Mouse (Mus musculus) monocyte, adult 5-6 weeks (primary cell): Measurements from ENCODE around the gene Lamb3. TPM values are rescaled to one million over a fixed set of nuclear protein-coding genes. Genes with fewer than 3 reads are reported as not detected.
"Not testable (repeated sequence)": the region's sequence is repeated elsewhere in the genome, so short reads cannot be mapped to it uniquely, and the experiment has no call there.

Source experiments
- ATAC-seq: fragments of 153-309, 156-312 bp; replicated peaks from 2 replicates; pipeline ENCODE4 v1.8.0; 2017; ENCODE audit warnings: mild to moderate bottlenecking; ENCODE audit not compliant: low TSS enrichment, insufficient number of reproducible peaks, severe bottlenecking, poor library complexity, low FRiP score
- total RNA-seq: library from RNA; stranded (forward); fragments of 200-1000, 200-491, 200-594 nt; gene quantifications from 3 replicates; pipeline ENCODE4 v1.2.3, GENCODE M21; 2017

The Lamb3 gene
- total RNA-seq, 1 experiment from 2014 or later, result 5.6 TPM

DNA sequence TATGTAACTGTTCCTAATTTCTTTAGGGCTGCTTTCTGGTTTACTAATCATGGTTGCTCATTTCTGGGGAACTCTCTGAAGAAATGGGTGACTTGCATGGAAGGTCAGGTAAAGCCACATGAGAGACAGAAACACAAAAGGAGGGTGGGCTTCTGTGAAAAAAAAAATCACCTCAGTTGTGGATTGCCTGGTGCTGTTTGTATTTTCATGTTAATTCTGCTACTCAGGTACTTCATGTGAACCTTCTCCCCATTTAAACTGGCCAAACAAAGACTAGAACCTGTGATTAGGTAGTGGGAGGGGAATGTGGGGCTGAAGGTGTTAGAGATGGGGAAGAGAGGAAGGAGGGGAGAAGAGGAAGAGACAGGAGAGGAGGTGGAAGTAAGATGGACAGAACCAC is 58.2 kb downstream of the Lamb3 start:
- no peak for ATAC-seq

- no peak for ATAC-seq
These were observed 63.7 kb downstream of the Lamb3 start for GRCm38 (mm10) chr1:193270965-193271763.

- peak; percentile 2; the same call in 1 of the 2 replicates for ATAC-seq
These were observed 64.8 kb downstream of the Lamb3 start for GRCm38 (mm10) chr1:193272137-193272915.

DNA sequence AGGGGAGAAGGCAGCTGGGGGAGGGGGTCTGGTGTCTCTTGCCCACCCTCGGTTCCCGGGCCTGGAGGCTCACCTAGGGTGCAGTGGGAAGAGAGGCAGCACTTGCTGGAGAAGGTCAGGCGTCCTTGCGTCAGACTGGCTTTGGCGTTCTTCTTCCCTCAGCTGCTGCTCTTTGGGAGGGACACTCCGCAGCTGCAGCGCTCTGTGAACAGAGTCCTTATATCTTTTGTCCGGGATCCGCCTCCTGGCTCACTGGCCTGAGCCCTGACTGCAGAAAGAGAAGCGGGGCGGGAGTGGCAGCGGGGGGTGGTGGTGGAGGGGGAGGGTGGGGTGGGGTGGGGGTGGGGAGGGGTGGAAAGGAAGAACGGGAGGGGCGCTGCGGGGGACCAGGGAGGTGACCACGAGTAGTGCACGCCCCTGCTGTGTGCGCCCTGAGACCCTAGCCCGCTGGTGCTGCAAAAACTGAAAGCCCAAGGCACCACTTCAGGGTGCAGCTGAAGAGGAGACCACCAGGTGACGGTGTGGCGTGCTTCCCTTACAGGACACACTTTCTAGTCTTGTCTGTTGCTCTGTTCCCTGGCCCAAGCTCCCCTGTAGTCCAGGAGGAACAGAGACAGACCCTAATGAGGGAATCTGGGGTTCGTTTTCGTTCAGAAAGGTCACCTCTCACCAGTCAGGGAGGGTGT is 65.6 kb downstream of the Lamb3 start, which contains the start of gene G0s2:
TSS of gene G0s2 (minus strand) at position 302 of the 686 bp plus-strand sequence.
- peak; percentile 48 for ATAC-seq

DNA sequence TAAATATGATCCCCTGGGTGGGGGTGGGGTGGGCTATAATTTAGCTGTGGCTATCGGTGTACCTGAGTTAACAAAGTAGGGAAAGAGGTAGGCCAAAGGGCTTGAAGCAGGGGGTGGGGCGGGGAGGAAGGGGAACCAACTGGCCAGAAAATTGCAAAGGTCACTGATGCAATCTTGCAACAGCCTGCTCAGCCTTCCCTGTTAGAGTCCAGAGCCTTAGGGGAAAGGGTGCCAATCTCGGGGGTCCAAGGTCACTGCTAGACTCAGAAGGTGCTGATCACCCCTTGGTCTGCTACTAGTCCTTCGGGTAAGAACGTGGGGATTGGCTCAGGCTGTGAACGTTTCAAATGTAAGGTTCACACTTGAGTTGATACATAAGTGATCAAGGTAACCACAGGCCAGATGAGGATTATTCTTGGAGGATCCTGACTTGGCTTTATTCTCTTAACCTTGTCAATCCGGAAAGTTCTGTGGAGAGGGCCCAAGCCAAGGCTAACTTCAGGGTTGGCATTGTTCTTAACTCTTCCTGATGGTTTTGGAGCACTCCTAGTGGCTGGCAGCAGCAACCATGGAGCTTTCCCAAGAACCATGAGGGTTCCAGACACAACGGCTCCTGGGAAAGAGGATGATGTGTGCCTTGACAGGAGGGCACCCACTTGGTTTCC is 67.0 kb downstream of the Lamb3 start:
- ATAC-seq, result 0 out of 2 replicates have a peak, but pooled peaks have one; percentile 25

DNA sequence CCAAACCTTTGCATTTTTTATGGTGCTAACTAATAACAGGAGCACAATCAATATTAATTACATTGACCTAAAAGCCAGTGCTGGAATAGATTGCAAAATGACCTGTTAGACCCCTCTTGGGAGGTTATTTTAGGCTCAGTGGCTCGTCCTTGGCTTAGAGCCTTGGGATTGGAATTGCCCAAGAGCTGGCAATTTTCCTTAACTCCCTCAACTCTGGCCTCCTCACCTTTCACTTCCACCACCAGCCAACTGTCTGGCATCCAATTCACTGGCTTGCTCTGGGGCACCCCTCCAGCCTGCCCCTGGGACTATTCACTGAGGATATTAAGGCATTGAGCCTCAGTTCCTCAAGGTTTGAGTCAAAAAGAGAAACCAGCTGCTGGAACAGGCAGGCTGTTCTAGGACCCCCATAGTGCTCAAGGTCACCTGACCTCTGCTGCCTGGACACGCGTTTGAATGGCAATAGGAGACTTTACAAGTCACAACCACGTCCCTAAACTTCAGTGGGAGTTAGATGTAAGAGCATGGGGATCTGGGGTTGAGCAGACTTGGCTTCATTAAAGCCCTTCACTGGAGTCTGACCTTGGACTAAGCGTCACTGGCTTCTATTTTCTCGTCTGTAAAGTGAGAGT is 71.0 kb downstream of the Lamb3 start:
- ATAC-seq, result no peak

DNA sequence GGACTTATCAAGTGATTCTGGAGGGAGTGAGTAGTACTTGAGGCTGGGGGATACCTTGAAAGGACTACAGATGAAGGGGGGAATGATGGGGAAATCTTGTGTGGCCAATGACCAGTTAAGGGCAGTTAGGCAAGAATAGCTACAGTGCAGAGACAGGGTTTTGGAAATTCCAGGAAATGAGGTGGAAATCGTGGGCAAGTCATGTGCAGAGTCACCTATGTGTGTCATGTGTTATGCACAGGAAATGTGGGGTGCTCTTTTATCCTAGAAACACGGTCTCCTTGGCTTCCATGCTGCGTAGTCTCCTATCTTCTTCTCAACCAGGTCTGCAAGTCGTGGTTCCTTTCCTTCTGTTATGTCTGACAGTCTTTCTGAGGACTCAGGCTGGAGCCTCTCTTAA is 72.0 kb downstream of the Lamb3 start:
- no peak for ATAC-seq

DNA sequence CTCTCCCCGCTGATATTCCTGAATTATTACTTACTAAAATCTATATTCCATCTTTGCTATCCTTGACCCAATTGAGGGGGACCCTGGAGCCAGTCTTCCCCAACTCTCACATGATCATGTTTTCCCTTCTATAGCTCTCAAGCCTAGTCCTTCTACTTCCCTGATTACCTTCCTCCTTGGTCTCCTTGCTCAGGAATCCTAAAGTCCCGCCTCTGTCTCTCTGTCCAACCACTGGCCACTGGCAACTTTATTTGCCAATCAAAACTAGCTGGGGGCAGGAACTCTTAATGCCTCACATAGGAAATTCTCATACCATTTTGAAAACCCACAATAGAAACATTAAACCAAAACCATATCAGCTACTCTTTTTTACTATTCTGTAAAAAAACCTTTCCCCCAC is 73.8 kb downstream of the Lamb3 start:
- ATAC-seq, result no peak

GRCm38 (mm10) chr1:193284228-193284779 is 76.8 kb downstream of the Lamb3 start:
- ATAC-seq, result no peak

DNA sequence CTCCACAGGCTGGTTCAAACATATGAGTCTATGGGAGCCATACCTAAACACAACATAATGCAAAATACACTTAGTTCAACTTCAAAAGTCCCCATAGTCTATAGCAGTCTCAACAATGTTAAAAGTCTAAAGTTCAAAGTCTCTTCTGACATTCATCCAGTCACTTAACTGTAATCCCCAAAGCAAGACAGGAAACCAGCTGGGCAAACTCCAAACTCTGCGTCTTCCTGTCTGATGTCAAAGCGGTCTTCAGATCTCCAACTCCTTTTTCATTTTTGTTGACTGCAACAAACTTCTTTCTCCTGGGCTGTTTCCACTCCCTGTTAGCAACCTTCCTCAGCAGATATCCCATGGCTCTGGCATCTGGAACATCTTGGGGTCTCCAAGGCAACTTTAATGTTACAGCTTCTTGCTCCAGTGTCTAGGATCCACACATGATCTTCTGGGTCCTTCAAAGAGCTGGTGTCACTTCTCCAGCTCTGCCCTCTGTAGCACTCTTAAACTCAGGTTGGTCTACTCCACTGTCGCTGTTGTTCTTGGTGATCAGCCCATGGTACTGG is 78.3 kb downstream of the Lamb3 start:
- ATAC-seq, result not testable (repeated sequence)

GRCm38 (mm10) chr1:193287578-193287977 is 80.1 kb downstream of the Lamb3 start:
- no peak for ATAC-seq

GRCm38 (mm10) chr1:193289076-193289475 is 81.6 kb downstream of the Lamb3 start:
- ATAC-seq, result no peak

GRCm38 (mm10) chr1:193289914-193290313 is 82.4 kb downstream of the Lamb3 start:
- ATAC-seq, result no peak

DNA sequence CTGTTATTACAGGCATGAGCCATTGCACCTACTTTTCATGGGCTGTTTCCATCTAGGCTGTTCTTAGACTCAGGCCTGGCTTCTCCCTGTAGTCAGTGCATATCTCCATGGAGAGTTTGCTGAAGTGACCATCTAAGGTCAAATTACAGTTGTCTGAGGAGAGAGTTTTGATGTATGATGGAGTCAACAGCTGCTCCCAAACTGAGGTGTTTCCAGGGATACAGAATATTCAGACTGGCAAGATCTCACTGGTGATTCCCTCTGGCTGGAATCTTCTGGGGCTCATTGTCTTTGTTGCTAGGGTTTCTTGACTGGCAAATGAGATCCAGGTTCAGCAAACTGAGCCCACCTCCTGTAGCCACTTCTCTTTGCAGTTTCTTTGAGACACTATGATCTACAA is 83.2 kb downstream of the Lamb3 start:
- no peak for ATAC-seq

- ATAC-seq, result no peak
These were observed 85.5 kb downstream of the Lamb3 start for GRCm38 (mm10) chr1:193293039-193293438.

- ATAC-seq, result no peak
These were observed 86.4 kb downstream of the Lamb3 start for GRCm38 (mm10) chr1:193293926-193294325.

- ATAC-seq, result no peak
These were observed 88.4 kb downstream of the Lamb3 start for GRCm38 (mm10) chr1:193295920-193296319.
